Mouse (Mus musculus): ENCODE measurements around the gene Muc2.
A peak's percentile ranks its signal among the peaks of the same experiment; 100 is the strongest.

- TF ChIP-seq CTCF (IDR thresholded peaks at IDR 0.05; ENCODE audit: low read depth, low read length) (peak; percentile 35), EP300 (IDR thresholded peaks at IDR 0.05; ENCODE audit: insufficient read depth, low read depth, low read length) (no peak), POLR2A (IDR thresholded peaks at IDR 0.05; ENCODE audit: insufficient read depth, low read length) (no peak)
Observed at GRCm38 (mm10) chr7:141755831-141756230, 65.7 kb downstream of the Muc2 start.
